Mouse (Mus musculus): ENCODE measurements around the gene Cd3eap.

DNA sequence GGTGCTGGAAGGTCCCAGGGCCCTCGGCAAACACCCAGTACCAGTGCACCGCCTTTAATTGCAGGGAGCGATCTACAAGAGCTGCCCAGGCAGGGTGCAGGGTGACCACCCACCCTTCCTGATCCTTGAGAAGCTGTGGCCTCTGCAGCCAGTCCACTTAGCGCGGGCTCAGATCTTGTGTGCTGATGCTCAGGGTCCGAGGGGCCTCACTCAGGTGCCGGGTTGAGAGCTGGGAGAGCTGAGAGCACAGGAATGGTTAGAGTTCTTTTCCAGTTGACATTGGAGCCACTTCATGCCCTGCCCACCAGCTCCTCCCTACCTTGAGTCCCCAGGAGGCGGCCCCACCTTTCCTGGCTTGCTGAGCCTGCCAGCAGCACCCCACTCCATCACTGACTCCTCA is 35.2 kb upstream of the Cd3eap start:
- TF ChIP-seq CTCF (IDR thresholded peaks at IDR 0.05; ENCODE audit: extremely low read depth, insufficient read depth, low read length) = no peak
- TF ChIP-seq POLR2A (IDR thresholded peaks at IDR 0.05; ENCODE audit: extremely low read depth, insufficient read depth, low read length) = no peak
